11 mouse cellular contexts compared by ENCODE assay signal in genomic region chr13:9446448-9447115, GRCm38 (mm10).
DNase-seq lines count a peak whose midpoint lies in the region; ATAC-seq lines count a peak whose summit lies in the region.
"Had no signal": no experiment of that assay in that cellular context is flagged by ENCODE, and none has a peak within 500 bp of the region (broad histone marks: within the 10 kb centered on the region; RNA-seq: fewer than 3 reads in every experiment).

No protein-coding gene starts in this region.

- peak; percentile 55; the same call in 1 of the 2 replicates for ATAC-seq in heart, embryonic 11.5 days (replicated peaks; ENCODE audit: insufficient number of reproducible peaks, low FRiP score, low TSS enrichment)
- ATAC-seq in liver, embryonic 12.5 days = peak; percentile 71
- ATAC-seq: activated CD4-positive, CD25-positive, alpha-beta regulatory T cell, adult 4 months had no signal

- no peaks in the 10 kb centered on the region for H3K27me3 ChIP-seq in heart, embryonic 11.5 days (ENCODE audit: control insufficient read depth, insufficient read depth, low read length)
- no peaks in the 10 kb centered on the region for H3K27me3 ChIP-seq in liver, embryonic 12.5 days (replicated peaks)
- no peaks in the 10 kb centered on the region for H3K27me3 ChIP-seq in midbrain, embryonic 10.5 days (ENCODE audit: low read depth, poor library complexity, severe bottlenecking)
- H3K27me3 ChIP-seq: hindbrain, embryonic 13.5 days; limb, embryonic 12.5 days; neural tube, embryonic 13.5 days had no signal

- no peaks in the 10 kb centered on the region for H3K36me3 ChIP-seq in heart, embryonic 11.5 days (ENCODE audit: control insufficient read depth, insufficient read depth, low read length)
- H3K36me3 ChIP-seq in liver, embryonic 12.5 days = no peaks in the 10 kb centered on the region
- no peaks in the 10 kb centered on the region for H3K36me3 ChIP-seq in midbrain, embryonic 10.5 days
- H3K36me3 ChIP-seq: hindbrain, embryonic 13.5 days; limb, embryonic 12.5 days had no signal

- H3K9me3 ChIP-seq in heart, embryonic 11.5 days (replicated peaks; ENCODE audit: control insufficient read depth, low read length) = no peaks in the 10 kb centered on the region
- H3K9me3 ChIP-seq in liver, embryonic 12.5 days (replicated peaks) = no peaks in the 10 kb centered on the region
- no peaks in the 10 kb centered on the region for H3K9me3 ChIP-seq in midbrain, embryonic 10.5 days (replicated peaks)
- H3K9me3 ChIP-seq: hindbrain, embryonic 13.5 days; neural tube, embryonic 13.5 days had no signal

- peak; percentile 13 for DNase-seq in cerebellum, adult 11 months
- peak; percentile 46 to 51 for DNase-seq in cerebellum, postnatal 25 days
- no peak for DNase-seq in thymus, adult 18-20 months
- no peak for DNase-seq in thymus, postnatal 0 days (ENCODE audit: low spot score)
- no peak for DNase-seq in midbrain, embryonic 10.5 days (ENCODE audit: low spot score)

- no peak overlapping the region for H3K4me3 ChIP-seq in heart, embryonic 11.5 days (ENCODE audit: low read depth, low read length)
- no peak overlapping the region for H3K4me3 ChIP-seq in liver, embryonic 12.5 days
- no peak overlapping the region for H3K4me3 ChIP-seq in midbrain, embryonic 10.5 days
- H3K4me3 ChIP-seq: hindbrain, embryonic 13.5 days; limb, embryonic 12.5 days; neural tube, embryonic 13.5 days had no signal

- WGBS in heart, embryonic 11.5 days (ENCODE audit: insufficient replicate concordance) = 48% methylated on average over 4 of the region's 4 CpGs
- 79% methylated on average over 4 of the region's 4 CpGs for WGBS in liver, embryonic 12.5 days (ENCODE audit: insufficient replicate concordance)
- WGBS in midbrain, embryonic 10.5 days = 93% methylated on average over 4 of the region's 4 CpGs

- H3K4me2 ChIP-seq in heart, embryonic 11.5 days = no peak overlapping the region
- no peak overlapping the region for H3K4me2 ChIP-seq in liver, embryonic 12.5 days
- H3K4me2 ChIP-seq: hindbrain, embryonic 13.5 days; limb, embryonic 12.5 days; neural tube, embryonic 13.5 days had no signal

- 0 out of 2 replicates have a peak overlapping the region, but pooled peaks have one; percentile 54 for H3K27ac ChIP-seq in heart, embryonic 11.5 days (ENCODE audit: low read depth, low read length)
- no peak overlapping the region for H3K27ac ChIP-seq in liver, embryonic 12.5 days
- H3K27ac ChIP-seq in midbrain, embryonic 10.5 days (replicated peaks) = no peak overlapping the region
- H3K27ac ChIP-seq: hindbrain, embryonic 13.5 days; limb, embryonic 12.5 days; neural tube, embryonic 13.5 days had no signal

- peaks cover 6% of the 10 kb centered on the region for H3K4me1 ChIP-seq in heart, embryonic 11.5 days (ENCODE audit: control insufficient read depth, insufficient read depth, low read length)
- peaks cover 16% of the 10 kb centered on the region for H3K4me1 ChIP-seq in liver, embryonic 12.5 days
- no peaks in the 10 kb centered on the region for H3K4me1 ChIP-seq in midbrain, embryonic 10.5 days
- H3K4me1 ChIP-seq: hindbrain, embryonic 13.5 days; limb, embryonic 12.5 days; neural tube, embryonic 13.5 days had no signal

- no peak overlapping the region for H3K9ac ChIP-seq in heart, embryonic 11.5 days (ENCODE audit: low read depth, low read length)
- no peak overlapping the region for H3K9ac ChIP-seq in liver, embryonic 12.5 days
- H3K9ac ChIP-seq: hindbrain, embryonic 13.5 days; limb, embryonic 12.5 days; neural tube, embryonic 13.5 days had no signal

Comparison
In these comparisons a context has a peak if more than half of its experiments do, and no peak if none do; other contexts are left out.
1. DNase-seq: peak in cerebellum, adult 11 months (single experiment) and cerebellum, postnatal 25 days (2 of 2); none in thymus, adult 18-20 months (0 of 2), thymus, postnatal 0 days (single experiment) and midbrain, embryonic 10.5 days (single experiment).